Mouse (Mus musculus): ENCODE measurements around the gene Usp13.

GRCm38 (mm10) chr3:32890174-32890573 is 72.8 kb downstream of the Usp13 start:
- TF ChIP-seq CTCF (IDR thresholded peaks at IDR 0.05; ENCODE audit: low read depth, low read length) (no peak), POLR2A (IDR thresholded peaks at IDR 0.05; ENCODE audit: extremely low read depth, insufficient read depth, low read length) (no peak)

Data from liver, adult 2 months (tissue).